Mouse (Mus musculus) lung, embryonic 16.5 days (tissue): ENCODE measurements around the gene Rack1. TPM values are rescaled to one million over a fixed set of nuclear protein-coding genes. Genes with fewer than 3 reads are reported as not detected.
"Not testable (repeated sequence)": the region's sequence is repeated elsewhere in the genome, so short reads cannot be mapped to it uniquely, and the experiment has no call there.

Experiments
- ATAC-seq: fragments of 200-750 bp; cut with Nextera tagmentation; 2 replicates; pipeline ENCODE4 v1.8.0; 2017; ENCODE audit warnings: low read depth, mild to moderate bottlenecking, moderate library complexity
- H3K27ac ChIP-seq: fragments of 300-500 bp; sonication (generic); 2 replicates; pipeline ENCODE4 v1.5.1; 2014; ENCODE audit warnings: mild to moderate bottlenecking, control low read depth, low read length
- H3K27me3 ChIP-seq: fragments of 300-500 bp; sonication (generic); 2 replicates; pipeline ENCODE4 v1.6.1; 2014; ENCODE audit warnings: low read depth, low read length, mixed read lengths; ENCODE audit not compliant: control insufficient read depth, insufficient read depth
- H3K36me3 ChIP-seq: fragments of 300-500 bp; sonication (generic); 2 replicates; pipeline ENCODE4 v1.6.1; 2014; ENCODE audit warnings: low read length; ENCODE audit not compliant: control insufficient read depth, insufficient read depth
- H3K4me1 ChIP-seq: fragments of 300-500 bp; sonication (generic); replicated peaks from 2 replicates; pipeline ENCODE4 v1.6.1; 2014; ENCODE audit warnings: low read length, mixed read lengths; ENCODE audit not compliant: control insufficient read depth, insufficient read depth
- H3K4me2 ChIP-seq: fragments of 300-500 bp; sonication (generic); 2 replicates; pipeline ENCODE4 v1.6.1; 2014; ENCODE audit warnings: low read depth, low read length, control low read depth
- H3K4me3 ChIP-seq: fragments of 300-500 bp; sonication (generic); 2 replicates; pipeline ENCODE4 v1.5.1; 2014; ENCODE audit warnings: mild to moderate bottlenecking, low read length, control low read depth
- H3K9ac ChIP-seq: fragments of 300-500 bp; sonication (generic); 2 replicates; pipeline ENCODE4 v1.6.1; 2014; ENCODE audit warnings: low read length, control low read depth
- H3K9me3 ChIP-seq: fragments of 300-500 bp; sonication (generic); 2 replicates; pipeline ENCODE4 v1.6.1; 2016; ENCODE audit warnings: low read length; ENCODE audit not compliant: control insufficient read depth
- WGBS: fragments of 180-500 bp; shearing (Covaris S2); extraction: QIAGEN DNeasy Blood & Tissue Kit; methylation state at CpG from one replicate; pipeline ENCODE4 v1.1.7; 2014; 5-methylcytosine and 5-hydroxymethylcytosine counted together
- polyA plus RNA-seq: library from polyadenylated mRNA; unstranded; fragments of >200 nt; fragmentation: Nextera tagmentation; extraction: Ambion mirVana; gene quantifications from 2 replicates; pipeline ENCODE4 v1.2.1, GENCODE M21; 2015

Gene Rack1
- polyA plus RNA-seq, 1 experiment from 2014 or later = 657 TPM

DNA sequence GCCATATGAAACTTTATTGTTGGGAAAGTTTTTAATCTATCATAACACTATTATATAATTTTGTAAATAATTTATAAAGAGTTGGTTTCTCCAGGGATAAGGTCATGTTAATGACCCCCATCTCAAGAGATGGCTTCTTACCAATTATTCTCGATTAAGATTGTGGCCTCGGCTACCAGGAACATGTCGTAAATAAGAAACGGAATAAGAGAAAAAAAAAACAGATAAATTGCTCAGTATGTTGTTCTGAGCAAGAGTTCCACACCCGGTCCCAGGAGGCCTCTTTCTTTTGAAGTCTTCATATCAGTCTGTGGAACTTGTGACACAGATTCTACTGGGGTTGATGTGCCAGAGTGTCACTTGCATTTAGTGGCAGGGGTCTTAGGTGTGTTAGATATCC lies 41.1 kb downstream of the Rack1 start:
- Histone ChIP-seq H3K4me3 (no peak overlapping the region), H3K27ac (no peak overlapping the region), H3K27me3 (no peaks in the 10 kb centered on the region), H3K36me3 (no peaks in the 10 kb centered on the region), H3K9me3 (no peaks in the 10 kb centered on the region), H3K4me2 (no peak overlapping the region), H3K9ac (no peak overlapping the region), H3K4me1 (peaks cover 8% of the 10 kb centered on the region)
- 71% methylated on average over 5 of the region's 5 CpGs for WGBS
- ATAC-seq = no peak

DNA sequence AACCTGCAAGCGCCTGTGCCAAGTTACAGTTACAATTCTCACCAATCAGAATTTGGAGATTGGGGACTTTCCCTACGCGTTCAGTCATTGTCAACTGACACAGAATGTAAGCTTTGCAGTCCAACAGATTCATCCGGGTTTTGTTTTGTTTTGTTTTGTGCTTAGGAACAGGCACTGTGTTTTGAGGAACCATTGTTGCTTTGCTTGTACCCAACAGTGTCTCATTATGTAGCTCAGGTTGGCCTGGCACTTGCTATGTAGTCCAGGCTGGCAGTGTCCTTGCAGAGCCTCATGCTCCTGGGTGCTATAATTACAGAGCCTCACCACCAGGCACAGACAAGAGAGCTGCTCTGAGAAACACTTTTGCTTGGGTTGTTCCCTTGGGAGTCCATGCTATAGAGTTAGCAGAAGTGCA lies 42.3 kb downstream of the Rack1 start:
- no peak overlapping the region for H3K27ac ChIP-seq
- 66% methylated on average over 4 of the region's 4 CpGs for WGBS
- no peaks in the 10 kb centered on the region for H3K36me3 ChIP-seq

DNA sequence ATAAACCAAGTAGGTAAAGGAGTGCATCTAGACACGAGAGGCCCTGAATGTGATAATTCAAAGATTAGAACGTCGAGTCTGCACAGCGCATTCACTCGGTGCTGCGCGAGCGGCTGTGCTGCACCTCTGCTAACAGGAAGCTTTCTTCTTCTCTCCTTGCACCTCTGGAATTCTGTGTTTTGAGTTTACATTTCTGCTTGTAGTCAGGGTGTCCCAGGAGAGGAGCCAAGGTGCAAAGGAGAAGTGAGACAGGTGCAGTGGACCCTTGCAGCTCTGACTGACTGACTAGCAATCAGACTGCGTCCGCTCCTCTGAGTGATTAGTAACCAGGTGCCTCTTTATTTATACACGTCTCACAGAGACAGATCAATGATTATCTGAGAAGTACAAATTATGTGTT lies 43.1 kb downstream of the Rack1 start:
- no peaks in the 10 kb centered on the region for H3K27me3 ChIP-seq
- ATAC-seq = no peak
- no peak overlapping the region for H3K9ac ChIP-seq
- no peaks in the 10 kb centered on the region for H3K9me3 ChIP-seq
- H3K36me3 ChIP-seq = no peaks in the 10 kb centered on the region
- no peak overlapping the region for H3K4me3 ChIP-seq
- no peak overlapping the region for H3K4me2 ChIP-seq
- H3K4me1 ChIP-seq = peaks cover 5% of the 10 kb centered on the region
- no peak overlapping the region for H3K27ac ChIP-seq
- WGBS = 58% methylated on average over 11 of the region's 11 CpGs

More for the DNA sequence above, 42.3 kb downstream of the Rack1 start:
- no peak overlapping the region for H3K4me3 ChIP-seq
- H3K27me3 ChIP-seq = no peaks in the 10 kb centered on the region
- H3K9me3 ChIP-seq = no peaks in the 10 kb centered on the region
- H3K9ac ChIP-seq = no peak overlapping the region
- H3K4me2 ChIP-seq = no peak overlapping the region
- no peak for ATAC-seq
- H3K4me1 ChIP-seq = peaks cover 6% of the 10 kb centered on the region

DNA sequence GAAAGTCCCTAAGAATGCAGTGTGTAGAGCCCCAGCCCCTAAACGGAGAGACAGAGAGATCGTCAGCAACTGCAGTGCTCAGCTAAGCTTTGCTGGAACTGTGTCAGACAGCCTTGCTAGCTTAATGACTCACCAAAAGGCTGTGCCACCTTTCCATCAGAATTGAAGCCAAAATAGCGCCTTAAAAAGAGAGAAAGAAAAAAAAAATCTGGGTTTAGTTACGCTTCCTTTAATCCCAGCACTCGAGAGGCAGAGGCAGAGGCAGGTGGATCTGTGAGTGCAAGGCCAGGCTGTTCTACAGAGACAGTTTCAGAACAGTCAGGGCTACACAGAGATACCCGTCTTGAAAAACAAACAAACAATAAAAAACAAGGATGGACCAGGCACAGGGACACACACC lies 44.2 kb downstream of the Rack1 start:
- WGBS = 49% methylated on average over 6 of the region's 6 CpGs
- no peak overlapping the region for H3K4me2 ChIP-seq
- ATAC-seq = no peak
- no peak overlapping the region for H3K9ac ChIP-seq
- H3K27ac ChIP-seq = no peak overlapping the region
- no peaks in the 10 kb centered on the region for H3K9me3 ChIP-seq
- no peaks in the 10 kb centered on the region for H3K36me3 ChIP-seq
- no peaks in the 10 kb centered on the region for H3K27me3 ChIP-seq
- no peak overlapping the region for H3K4me3 ChIP-seq
- no peaks in the 10 kb centered on the region for H3K4me1 ChIP-seq

DNA sequence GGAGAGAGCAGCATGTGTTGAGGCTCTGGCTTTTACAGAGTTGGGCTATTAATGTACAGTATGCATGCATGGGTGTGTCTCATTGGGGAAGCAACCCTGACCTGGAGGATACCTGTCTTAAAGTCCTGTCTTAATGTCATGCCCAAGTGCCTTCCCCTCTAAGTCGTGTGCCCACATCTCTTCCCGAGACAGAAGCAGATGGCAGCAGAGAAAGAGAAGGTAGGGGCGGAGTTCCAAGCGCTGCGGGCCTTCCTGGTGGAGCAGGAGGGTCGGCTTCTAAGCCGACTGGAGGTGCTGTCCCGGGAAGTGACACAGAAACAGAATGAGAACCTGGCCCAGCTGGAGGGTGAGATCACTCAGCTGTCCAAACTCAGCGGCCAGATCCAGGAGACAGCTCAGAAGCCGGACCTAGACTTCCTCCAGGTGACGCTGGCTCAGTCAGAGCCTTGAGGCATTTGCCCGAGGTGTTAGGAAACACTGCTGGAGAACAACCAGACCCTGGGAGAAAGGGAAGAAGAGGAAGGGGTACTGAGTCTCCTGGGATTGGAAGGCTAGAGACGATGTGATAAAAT lies 45.2 kb downstream of the Rack1 start:
- Histone ChIP-seq H3K4me3 (no peak overlapping the region), H3K4me2 (no peak overlapping the region), H3K9me3 (no peaks in the 10 kb centered on the region), H3K27ac (no peak overlapping the region), H3K4me1 (no peaks in the 10 kb centered on the region), H3K27me3 (no peaks in the 10 kb centered on the region), H3K9ac (no peak overlapping the region), H3K36me3 (no peaks in the 10 kb centered on the region)
- 19% methylated on average over 13 of the region's 13 CpGs for WGBS
- no peak for ATAC-seq

DNA sequence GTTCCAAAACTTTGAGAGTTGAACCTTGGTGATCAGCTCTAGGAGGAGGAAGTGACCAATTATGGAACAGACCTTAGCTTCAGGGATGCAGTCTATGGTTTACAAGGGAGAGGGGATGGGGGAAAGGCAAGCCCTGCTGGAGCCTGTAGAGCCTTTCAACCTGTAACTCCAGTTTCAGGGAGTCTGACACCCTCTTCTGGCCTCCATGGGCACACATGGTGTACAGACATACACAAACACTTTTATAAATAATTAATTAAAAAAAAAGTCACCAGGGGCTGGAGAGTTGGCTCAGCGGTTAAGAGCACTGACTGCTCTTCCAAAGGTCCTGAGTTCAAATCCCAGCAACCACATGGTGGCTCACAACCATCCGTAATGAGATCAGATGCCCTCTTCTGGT lies 46.2 kb downstream of the Rack1 start:
- H3K36me3 ChIP-seq, H3K27ac ChIP-seq, H3K4me1 ChIP-seq, H3K9me3 ChIP-seq, H3K4me3 ChIP-seq, H3K4me2 ChIP-seq, H3K27me3 ChIP-seq, ATAC-seq, H3K9ac ChIP-seq: not testable (repeated sequence)
- 72% methylated on average over 2 of the region's 2 CpGs for WGBS

DNA sequence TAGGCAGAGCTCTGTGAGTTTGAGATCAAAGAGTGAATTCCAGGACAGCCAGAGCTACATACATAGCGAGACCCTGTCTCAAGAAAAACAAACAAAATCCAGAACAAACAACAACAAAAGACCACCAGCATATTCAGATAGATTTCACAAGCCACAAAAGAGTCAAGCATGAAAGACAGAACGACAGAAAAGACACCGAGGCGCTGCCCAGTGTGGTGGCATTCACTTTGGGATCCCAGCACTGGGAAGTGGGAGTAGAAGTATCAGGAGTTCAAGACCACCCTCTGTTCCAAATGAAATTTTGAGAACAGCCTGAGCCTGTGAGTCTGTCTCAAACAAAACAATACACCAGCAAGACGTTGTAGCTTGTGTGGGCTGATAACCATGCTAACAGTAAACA lies 46.7 kb downstream of the Rack1 start:
- H3K9me3 ChIP-seq = 0 out of 2 replicates have a peak, but pooled peaks cover 2% of the 10 kb centered on the region
- no peak overlapping the region for H3K4me2 ChIP-seq
- H3K36me3 ChIP-seq = no peaks in the 10 kb centered on the region
- no peaks in the 10 kb centered on the region for H3K4me1 ChIP-seq
- 57% methylated on average over 5 of the region's 5 CpGs for WGBS
- H3K27ac ChIP-seq = no peak overlapping the region
- ATAC-seq = no peak
- H3K4me3 ChIP-seq = no peak overlapping the region
- H3K9ac ChIP-seq = no peak overlapping the region
- no peaks in the 10 kb centered on the region for H3K27me3 ChIP-seq

DNA sequence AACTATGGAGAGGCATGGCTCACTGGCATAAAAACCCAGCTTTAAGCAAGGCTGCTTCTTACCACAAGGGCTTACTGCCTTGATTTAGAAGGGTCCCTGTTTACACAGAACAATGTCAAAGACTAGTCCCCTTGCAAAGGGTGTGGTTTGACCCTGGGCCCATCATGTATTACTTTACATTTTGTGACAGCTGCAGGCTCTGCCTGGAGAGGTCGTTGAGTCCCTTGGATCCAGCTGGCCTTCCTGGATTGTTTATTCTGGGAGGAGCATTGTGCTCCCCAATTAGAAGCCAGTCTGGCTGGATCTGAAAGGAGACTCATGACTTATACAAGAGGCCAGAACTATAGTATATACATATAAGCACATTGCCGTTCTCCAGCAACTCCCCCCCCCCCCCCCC lies 50.1 kb downstream of the Rack1 start:
- 13% methylated on average over 2 of the region's 2 CpGs for WGBS
- no peak for ATAC-seq
- 0 out of 2 replicates have a peak, but pooled peaks cover 2% of the 10 kb centered on the region for H3K9me3 ChIP-seq
- H3K9ac ChIP-seq = no peak overlapping the region
- no peak overlapping the region for H3K27ac ChIP-seq
- H3K4me3 ChIP-seq = no peak overlapping the region
- H3K27me3 ChIP-seq = no peaks in the 10 kb centered on the region
- no peak overlapping the region for H3K4me2 ChIP-seq
- H3K4me1 ChIP-seq = peaks cover 11% of the 10 kb centered on the region
- no peaks in the 10 kb centered on the region for H3K36me3 ChIP-seq

DNA sequence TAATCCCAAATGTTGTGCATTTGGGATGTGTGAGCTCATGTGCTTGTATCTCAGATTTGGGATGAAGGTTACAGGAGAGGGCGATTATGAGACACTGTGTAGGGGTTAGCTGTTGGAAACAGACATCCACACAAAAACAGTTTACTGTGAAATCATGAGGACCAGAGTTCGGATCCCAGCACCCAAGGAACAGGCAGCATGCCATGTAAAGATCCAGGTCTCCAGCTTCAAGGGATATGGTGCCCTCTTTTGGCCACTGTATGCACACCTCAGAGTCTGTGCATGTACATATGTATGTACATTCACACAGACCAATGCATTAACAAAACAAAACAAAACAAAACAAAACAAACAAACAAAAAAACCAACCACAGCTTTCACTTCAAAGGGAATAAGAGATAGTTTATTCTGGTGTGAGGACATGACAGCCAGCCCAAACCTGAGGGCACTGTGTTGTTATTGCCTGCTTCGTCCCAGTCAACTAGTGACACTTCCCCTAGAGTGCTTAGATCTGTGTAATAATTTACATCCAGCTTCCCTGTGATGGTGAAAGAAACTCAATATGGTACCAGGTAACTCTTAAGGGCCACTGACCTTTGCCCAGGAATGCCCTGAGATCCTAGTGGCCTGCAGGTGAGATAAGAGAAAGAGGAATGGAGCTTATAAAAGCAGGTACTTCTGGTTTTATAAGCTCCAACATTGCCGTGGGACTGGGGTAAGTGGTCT lies 51.3 kb downstream of the Rack1 start:
- no peaks in the 10 kb centered on the region for H3K27me3 ChIP-seq
- H3K4me2 ChIP-seq = no peak overlapping the region
- H3K4me1 ChIP-seq = peaks cover 11% of the 10 kb centered on the region
- no peak overlapping the region for H3K27ac ChIP-seq
- 73% methylated on average over 4 of the region's 4 CpGs for WGBS
- H3K9me3 ChIP-seq = 0 out of 2 replicates have a peak, but pooled peaks cover 2% of the 10 kb centered on the region
- no peak overlapping the region for H3K9ac ChIP-seq
- H3K4me3 ChIP-seq = no peak overlapping the region
- no peak for ATAC-seq
- no peaks in the 10 kb centered on the region for H3K36me3 ChIP-seq
